Mouse (Mus musculus) right cerebral cortex, postnatal 4 days (tissue): ENCODE data around the gene C2cd5.
"Not testable (repeated sequence)": the region's sequence is repeated elsewhere in the genome, so short reads cannot be mapped to it uniquely, and the experiment has no call there.

Experiments
- DNase-seq: peaks from one replicate; pipeline ENCODE4 v3.0.0-alpha.2; 2022

C2cd5 gene

GRCm38 (mm10) chr6:143099681-143100382 lies at the start of gene C2cd5:
Gene C2cd5 (minus strand): TSS chr6:143100141.
- DNase-seq: peak; percentile 96

GRCm38 (mm10) chr6:143148868-143149267 lies 48.9 kb upstream of the C2cd5 start:
- DNase-seq: no peak

GRCm38 (mm10) chr6:143146756-143147155 lies 46.8 kb upstream of the C2cd5 start:
- DNase-seq: no peak

- no peak for DNase-seq
These were observed 45.1 kb upstream of the C2cd5 start for GRCm38 (mm10) chr6:143145051-143145450.

- DNase-seq: no peak
These were observed 44.6 kb upstream of the C2cd5 start for GRCm38 (mm10) chr6:143144556-143144955.

- peak; percentile 13 for DNase-seq
These were observed 43.9 kb upstream of the C2cd5 start for GRCm38 (mm10) chr6:143143775-143144273.

GRCm38 (mm10) chr6:143143321-143143720 lies 43.4 kb upstream of the C2cd5 start:
- no peak for DNase-seq

- DNase-seq: no peak
These were observed 42.9 kb upstream of the C2cd5 start for GRCm38 (mm10) chr6:143142861-143143260.

GRCm38 (mm10) chr6:143141624-143142592 lies 42.0 kb upstream of the C2cd5 start:
- DNase-seq: not testable (repeated sequence)

GRCm38 (mm10) chr6:143140884-143141283 lies 40.9 kb upstream of the C2cd5 start:
- DNase-seq: no peak

GRCm38 (mm10) chr6:143139417-143139816 lies 39.5 kb upstream of the C2cd5 start:
- DNase-seq: no peak

GRCm38 (mm10) chr6:143137341-143137740 lies 37.4 kb upstream of the C2cd5 start:
- no peak for DNase-seq

GRCm38 (mm10) chr6:143136688-143137087 lies 36.7 kb upstream of the C2cd5 start:
- no peak for DNase-seq

- DNase-seq: no peak
These were observed 35.2 kb upstream of the C2cd5 start for GRCm38 (mm10) chr6:143135097-143135496.

GRCm38 (mm10) chr6:143133150-143133549 lies 33.2 kb upstream of the C2cd5 start:
- no peak for DNase-seq

GRCm38 (mm10) chr6:143131895-143132652 lies 32.1 kb upstream of the C2cd5 start:
- DNase-seq: no peak

GRCm38 (mm10) chr6:143130411-143130810 lies 30.5 kb upstream of the C2cd5 start:
- DNase-seq: no peak

GRCm38 (mm10) chr6:143129952-143130351 lies 30.0 kb upstream of the C2cd5 start:
- no peak for DNase-seq

GRCm38 (mm10) chr6:143129466-143129865 lies 29.5 kb upstream of the C2cd5 start:
- DNase-seq: no peak

- DNase-seq: no peak
These were observed 25.8 kb upstream of the C2cd5 start for GRCm38 (mm10) chr6:143125721-143126120.

GRCm38 (mm10) chr6:143119325-143119724 lies 19.4 kb upstream of the C2cd5 start:
- no peak for DNase-seq

- DNase-seq: no peak
These were observed 16.8 kb upstream of the C2cd5 start for GRCm38 (mm10) chr6:143116779-143117178.

- no peak for DNase-seq
These were observed 15.6 kb upstream of the C2cd5 start for GRCm38 (mm10) chr6:143115505-143115904.
